ENCODE assay signal across 7 mouse cellular contexts in genomic region chr6:88196054-88196732, GRCm38 (mm10). TPM values are rescaled to one million over a fixed set of nuclear protein-coding genes. Genes with fewer than 3 reads are reported as not detected.
DNase-seq lines count a peak whose midpoint lies in the region; ATAC-seq and TF ChIP-seq lines count a peak whose summit lies in the region.

No protein-coding gene starts in this region.

- peak overlapping the region; percentile 72 for H3K4me2 ChIP-seq in heart, embryonic 16.5 days (ENCODE audit: low read depth, low read length)

- no peak overlapping the region for H3K9ac ChIP-seq in ES-E14 (ENCODE audit: insufficient read depth, low read depth, low read length, poor library complexity, severe bottlenecking)
- peak overlapping the region; percentile 63 for H3K9ac ChIP-seq in heart, embryonic 16.5 days (ENCODE audit: low read length)

- WGBS in heart, embryonic 16.5 days, result 9% methylated on average over 33 of the region's 33 CpGs

- in situ Hi-C loops in ES-E14 (cut with MboI; ENCODE audit: low sequenced_read_pairs in 2 of 2, unreplicated experiment in 2 of 2), result no loop called here

- no peak for DNase-seq in ES-E14 (ENCODE audit: low read depth, low spot score)
- peak; percentile 14 to 29 for DNase-seq in lung, postnatal 4 days
- no peak for DNase-seq in urinary bladder, adult 2 months (ENCODE audit: low spot score)
- DNase-seq in spleen, adult 12 weeks (ENCODE audit: low spot score), result no peak
- no peak for DNase-seq in cerebellum, adult 9-11 months

- peaks cover 100% of the 10 kb centered on the region for H3K27me3 ChIP-seq in E14TG2a.4 (ENCODE audit: insufficient read depth, low read length)
- peaks cover 92% of the 10 kb centered on the region for H3K27me3 ChIP-seq in heart, embryonic 16.5 days (ENCODE audit: control insufficient read depth, insufficient read depth, low read length)

- ATAC-seq in heart, embryonic 16.5 days (replicated peaks; ENCODE audit: extremely low read depth, insufficient read depth, low FRiP score), result no peak

- H3K27ac ChIP-seq in ES-E14 (ENCODE audit: insufficient read depth, low read depth, low read length, poor library complexity, severe bottlenecking), result no peak overlapping the region
- no peak overlapping the region for H3K27ac ChIP-seq in heart, embryonic 16.5 days (ENCODE audit: low read length)

- H3K4me1 ChIP-seq in E14TG2a.4 (replicated peaks; ENCODE audit: low read depth, low read length) (peaks cover 62% of the 10 kb centered on the region), ES-E14 (ENCODE audit: control insufficient read depth in 2 of 2, insufficient read depth in 2 of 2, low read length in 2 of 2, poor library complexity in 1 of 2) (peaks cover 0 to 7% of the 10 kb centered on the region in 2 experiments; a peak in 1 of 4 replicates)
- H3K4me1 ChIP-seq in heart, embryonic 16.5 days (ENCODE audit: control insufficient read depth, insufficient read depth, low read length), result peaks cover 26% of the 10 kb centered on the region

- no peak for TF ChIP-seq CTCF in E14TG2a.4 (conservative IDR thresholded peaks at IDR 0.05; ENCODE audit: low read length)

- H3K4me3 ChIP-seq in E14TG2a.4 (replicated peaks; ENCODE audit: low read length) (peak overlapping the region; percentile 74), ES-E14 (ENCODE audit: insufficient read depth in 1 of 2, low read depth in 1 of 2, low read length in 2 of 2, poor library complexity in 1 of 2, severe bottlenecking in 1 of 2) (0 out of 4 replicates have a peak overlapping the region, but pooled peaks have one; percentile 12 to 28)
- peak overlapping the region; percentile 63 for H3K4me3 ChIP-seq in heart, embryonic 16.5 days (ENCODE audit: low read length)

- 0 out of 2 replicates have a peak, but pooled peaks cover 6% of the 10 kb centered on the region for H3K9me3 ChIP-seq in E14TG2a.4 (ENCODE audit: low read length)
- no peaks in the 10 kb centered on the region for H3K9me3 ChIP-seq in ES-E14 (ENCODE audit: control insufficient read depth, insufficient read depth, low read depth, low read length)
- no peaks in the 10 kb centered on the region for H3K9me3 ChIP-seq in heart, embryonic 16.5 days (replicated peaks; ENCODE audit: control insufficient read depth, low read length)

- H3K36me3 ChIP-seq in E14TG2a.4 (ENCODE audit: insufficient read depth, low read length), result no peaks in the 10 kb centered on the region
- H3K36me3 ChIP-seq in ES-E14 (ENCODE audit: control insufficient read depth, insufficient read depth, low read length, poor library complexity, severe bottlenecking), result no peaks in the 10 kb centered on the region
- H3K36me3 ChIP-seq in heart, embryonic 16.5 days (ENCODE audit: control insufficient read depth, insufficient read depth), result no peaks in the 10 kb centered on the region

TF ChIP-seq in ES-E14, 5 proteins besides CTCF, POLR2A, EP300 and RAD21:
- TF ChIP-seq ZNF384 (IDR thresholded peaks at IDR 0.05; ENCODE audit: low read depth, low read length), result no peak
- no peak for TF ChIP-seq CHD2 (IDR thresholded peaks at IDR 0.05; ENCODE audit: low read depth, low read length)
- no peak for TF ChIP-seq MAFK (IDR thresholded peaks at IDR 0.05; ENCODE audit: insufficient read depth, low read depth, low read length)
- TF ChIP-seq HCFC1 (IDR thresholded peaks at IDR 0.05; ENCODE audit: borderline replicate concordance, insufficient read depth, low read length), result no peak
- no peak for TF ChIP-seq ZC3H11A (IDR thresholded peaks at IDR 0.05; ENCODE audit: borderline replicate concordance, low read depth, low read length)

RNA-seq across cellular contexts. Expression of gene Gata2, which starts 2.5 kb away (rescaled TPM):
- total RNA-seq in ES-E14 (2012; rRNA removed), result 1.3 and 5.4 TPM in 2 replicates
- polyA plus RNA-seq in heart, embryonic 16.5 days (2015; fragmentation: Nextera tagmentation; extraction: Ambion mirVana), result 14.9 and 15.5 TPM in 2 replicates
- 41.4 and 55.5 TPM in 2 replicates for polyA plus RNA-seq in urinary bladder, adult 2 months (2012; rRNA removed)

RNA-seq across cellular contexts. Expression of gene Dnajb8, which starts 25.9 kb away (rescaled TPM):
- not detected in 2 replicates for total RNA-seq in ES-E14 (2012; rRNA removed)
- polyA plus RNA-seq in heart, embryonic 16.5 days (2015; fragmentation: Nextera tagmentation; extraction: Ambion mirVana), result not detected in 2 replicates
- not detected in 2 replicates for polyA plus RNA-seq in urinary bladder, adult 2 months (2012; rRNA removed)

Comparison
In these comparisons a context has a peak if more than half of its experiments do, and no peak if none do; other contexts are left out.
1. H3K4me3 ChIP-seq: peak in every context shown above with its lines; median percentile 74 in E14TG2a.4; 63 in heart, embryonic 16.5 days; 20 in ES-E14.
2. DNase-seq: peak in lung, postnatal 4 days (2 of 2); none in ES-E14 (single experiment), urinary bladder, adult 2 months (single experiment), spleen, adult 12 weeks (single experiment) and cerebellum, adult 9-11 months (single experiment).